ENCODE assay signal across 34 mouse cellular contexts in the genomic region with DNA sequence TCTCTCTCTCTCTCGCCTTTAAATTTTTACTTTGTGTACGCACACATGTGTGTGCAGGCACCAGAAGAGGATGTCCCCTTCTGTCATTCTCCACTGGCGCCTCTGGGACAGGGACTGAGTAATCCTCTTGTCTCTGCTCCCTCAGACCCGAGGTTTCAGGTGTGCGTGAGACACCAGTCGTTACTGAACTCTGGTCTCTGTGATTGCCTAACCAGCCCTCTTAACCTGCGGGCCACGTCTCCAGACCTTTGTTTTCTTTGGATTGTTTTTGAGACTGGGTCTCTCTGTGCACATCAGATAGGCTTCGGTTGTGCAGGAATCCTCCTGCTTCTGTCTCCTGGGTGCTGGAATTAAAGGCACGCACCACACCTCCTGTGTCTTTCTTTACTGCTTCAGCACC. TPM values are rescaled to one million over a fixed set of nuclear protein-coding genes. Genes with fewer than 3 reads are reported as not detected.
DNase-seq lines count a peak whose midpoint lies in the region; ATAC-seq and TF ChIP-seq lines count a peak whose summit lies in the region.
"Had no signal": no experiment of that assay in that cellular context is flagged by ENCODE, and none has a peak within 500 bp of the region (broad histone marks: within the 10 kb centered on the region; RNA-seq: fewer than 3 reads in every experiment).

No protein-coding gene starts in this region.

- DNase-seq in kidney, postnatal 0 days (ENCODE audit: low spot score): no peak
- DNase-seq in kidney, postnatal 10 days: no peak
- DNase-seq in embryonic facial prominence, embryonic 10.5 days (ENCODE audit: low spot score): no peak
- DNase-seq in testis, postnatal 14 days (ENCODE audit: low spot score): no peak
- DNase-seq: adrenal gland, adult 8-10 months; B cell, adult 2 months; cerebellum, adult 2 months; cerebellum, postnatal 14 days; gastrocnemius, postnatal 25 days; heart, adult 18-20 months; heart, postnatal 4 days; layer of hippocampus, postnatal 36 days; left cerebral cortex, postnatal 4 days; lung, postnatal 36 days; right cerebral cortex, postnatal 25 days; spleen, adult 18-20 months; thymus, adult 2 months; thymus, postnatal 36 days had no signal

- no peaks in the 10 kb centered on the region for H3K36me3 ChIP-seq in kidney, postnatal 0 days (ENCODE audit: insufficient read depth, low read length)
- H3K36me3 ChIP-seq in embryonic facial prominence, embryonic 10.5 days (replicated peaks): no peaks in the 10 kb centered on the region
- no peaks in the 10 kb centered on the region for H3K36me3 ChIP-seq in intestine, embryonic 15.5 days
- H3K36me3 ChIP-seq in liver, embryonic 15.5 days (replicated peaks): no peaks in the 10 kb centered on the region
- H3K36me3 ChIP-seq: embryonic facial prominence, embryonic 15.5 days; heart, embryonic 12.5 days; hindbrain, embryonic 15.5 days; limb, embryonic 15.5 days; lung, embryonic 15.5 days; midbrain, embryonic 12.5 days; neural tube, embryonic 13.5 days had no signal

- no peaks in the 10 kb centered on the region for H3K27me3 ChIP-seq in kidney, postnatal 0 days (ENCODE audit: insufficient read depth, low read length)
- H3K27me3 ChIP-seq in embryonic facial prominence, embryonic 10.5 days (replicated peaks; ENCODE audit: low read depth, poor library complexity, severe bottlenecking): peaks cover 9% of the 10 kb centered on the region; the same call in 1 of the 2 replicates
- H3K27me3 ChIP-seq in intestine, embryonic 15.5 days (replicated peaks): no peaks in the 10 kb centered on the region
- H3K27me3 ChIP-seq in liver, embryonic 15.5 days: no peaks in the 10 kb centered on the region
- H3K27me3 ChIP-seq: forebrain, embryonic 13.5 days; hindbrain, embryonic 15.5 days; limb, embryonic 15.5 days; lung, embryonic 15.5 days had no signal

- no peaks in the 10 kb centered on the region for H3K4me1 ChIP-seq in kidney, postnatal 0 days (replicated peaks; ENCODE audit: insufficient read depth, low read length)
- peaks cover 29% of the 10 kb centered on the region for H3K4me1 ChIP-seq in embryonic facial prominence, embryonic 10.5 days
- H3K4me1 ChIP-seq in intestine, embryonic 15.5 days (replicated peaks): 0 out of 2 replicates have a peak, but pooled peaks cover 10% of the 10 kb centered on the region
- no peaks in the 10 kb centered on the region for H3K4me1 ChIP-seq in liver, embryonic 15.5 days (replicated peaks)
- H3K4me1 ChIP-seq: embryonic facial prominence, embryonic 15.5 days; forebrain, embryonic 13.5 days; heart, embryonic 12.5 days; hindbrain, embryonic 15.5 days; limb, embryonic 15.5 days; lung, embryonic 15.5 days had no signal

- H3K4me3 ChIP-seq in kidney, postnatal 0 days (replicated peaks; ENCODE audit: low read depth, low read length): no peak overlapping the region
- H3K4me3 ChIP-seq in embryonic facial prominence, embryonic 10.5 days: no peak overlapping the region
- H3K4me3 ChIP-seq in intestine, embryonic 15.5 days (replicated peaks): no peak overlapping the region
- no peak overlapping the region for H3K4me3 ChIP-seq in liver, embryonic 15.5 days (replicated peaks)
- H3K4me3 ChIP-seq: embryonic facial prominence, embryonic 15.5 days; forebrain, embryonic 13.5 days; heart, embryonic 12.5 days; hindbrain, embryonic 15.5 days; limb, embryonic 15.5 days; lung, embryonic 15.5 days; midbrain, embryonic 12.5 days; neural tube, embryonic 13.5 days had no signal

- 58% methylated on average over 10 of the region's 10 CpGs for WGBS in kidney, postnatal 0 days
- WGBS in embryonic facial prominence, embryonic 10.5 days: 70% methylated on average over 10 of the region's 10 CpGs
- WGBS in intestine, embryonic 15.5 days: 63% methylated on average over 10 of the region's 10 CpGs
- WGBS in liver, embryonic 15.5 days (ENCODE audit: insufficient replicate concordance): 50% methylated on average over 10 of the region's 10 CpGs

- no peak overlapping the region for H3K4me2 ChIP-seq in kidney, postnatal 0 days (ENCODE audit: low read length)
- no peak overlapping the region for H3K4me2 ChIP-seq in intestine, embryonic 15.5 days (replicated peaks)
- no peak overlapping the region for H3K4me2 ChIP-seq in liver, embryonic 15.5 days
- H3K4me2 ChIP-seq: embryonic facial prominence, embryonic 15.5 days; forebrain, embryonic 13.5 days; heart, embryonic 12.5 days; hindbrain, embryonic 15.5 days; limb, embryonic 15.5 days; lung, embryonic 15.5 days; midbrain, embryonic 12.5 days; neural tube, embryonic 13.5 days had no signal

- H3K9me3 ChIP-seq in kidney, postnatal 0 days (replicated peaks; ENCODE audit: low read length): no peaks in the 10 kb centered on the region
- no peaks in the 10 kb centered on the region for H3K9me3 ChIP-seq in embryonic facial prominence, embryonic 10.5 days
- no peaks in the 10 kb centered on the region for H3K9me3 ChIP-seq in intestine, embryonic 15.5 days
- H3K9me3 ChIP-seq in liver, embryonic 15.5 days (replicated peaks): no peaks in the 10 kb centered on the region
- H3K9me3 ChIP-seq: embryonic facial prominence, embryonic 15.5 days; forebrain, embryonic 13.5 days; heart, embryonic 12.5 days; hindbrain, embryonic 15.5 days; limb, embryonic 15.5 days; lung, embryonic 15.5 days; midbrain, embryonic 12.5 days; neural tube, embryonic 13.5 days had no signal

- ATAC-seq in kidney, postnatal 0 days (replicated peaks; ENCODE audit: low FRiP score, low read depth): no peak
- peak; percentile 49; the same call in 1 of the 2 replicates for ATAC-seq in intestine, embryonic 15.5 days
- ATAC-seq in liver, embryonic 15.5 days (ENCODE audit: insufficient read depth): 0 out of 2 replicates have a peak, but pooled peaks have one; percentile 20
- ATAC-seq in CD4-positive, CD25-positive, alpha-beta regulatory T cell, adult 4 months: no peak
- ATAC-seq: activated CD4-positive, CD25-positive, alpha-beta regulatory T cell, adult 4 months; forebrain, embryonic 13.5 days; inflammation-experienced regulatory T-cells, adult 6 months had no signal

- no peak overlapping the region for H3K9ac ChIP-seq in kidney, postnatal 0 days (ENCODE audit: low read depth, low read length)
- no peak overlapping the region for H3K9ac ChIP-seq in intestine, embryonic 15.5 days
- H3K9ac ChIP-seq in liver, embryonic 15.5 days: no peak overlapping the region
- H3K9ac ChIP-seq: embryonic facial prominence, embryonic 15.5 days; forebrain, embryonic 13.5 days; heart, embryonic 12.5 days; hindbrain, embryonic 15.5 days; limb, embryonic 15.5 days; lung, embryonic 15.5 days; midbrain, embryonic 12.5 days; neural tube, embryonic 13.5 days had no signal

- H3K27ac ChIP-seq in kidney, postnatal 0 days: peak overlapping the region; percentile 0; the same call in 1 of the 2 replicates
- peak overlapping the region; percentile 30; the same call in 1 of the 2 replicates for H3K27ac ChIP-seq in embryonic facial prominence, embryonic 10.5 days (replicated peaks)
- H3K27ac ChIP-seq in intestine, embryonic 15.5 days: no peak overlapping the region
- H3K27ac ChIP-seq in liver, embryonic 15.5 days (replicated peaks): 0 out of 2 replicates have a peak overlapping the region, but pooled peaks have one; percentile 45
- H3K27ac ChIP-seq: embryonic facial prominence, embryonic 15.5 days; forebrain, embryonic 13.5 days; hindbrain, embryonic 15.5 days; limb, embryonic 15.5 days; lung, embryonic 15.5 days; midbrain, embryonic 12.5 days; neural tube, embryonic 13.5 days had no signal

- no peak for TF ChIP-seq CTCF in kidney, postnatal 0 days (IDR thresholded peaks at IDR 0.05; ENCODE audit: low read depth)

RNA-seq across cellular contexts. Expression of a gene that starts 31.5 kb away (rescaled TPM):
- polyA plus RNA-seq in kidney, postnatal 0 days (2015; fragmentation: Nextera tagmentation; extraction: Ambion mirVana): 0.61 and 0.94 TPM in 2 replicates
- 0.92 and 1.2 TPM in 2 replicates for polyA plus RNA-seq in embryonic facial prominence, embryonic 10.5 days (2016; fragmentation: Nextera tagmentation; extraction: Ambion mirVana)
- polyA plus RNA-seq in intestine, embryonic 15.5 days (2015; fragmentation: Nextera tagmentation; extraction: Ambion mirVana): 6.0 and 7.0 TPM in 2 replicates
- 7.0 and 7.2 TPM in 2 replicates for polyA plus RNA-seq in liver, embryonic 15.5 days (2015; fragmentation: Nextera tagmentation; extraction: Ambion mirVana)
- polyA plus RNA-seq in CD4-positive, CD25-positive, alpha-beta regulatory T cell, adult 4 months (2017; shearing (Covaris generic)): 1 to 10 TPM; 5.1 to 8.0 TPM

RNA-seq across cellular contexts. Expression of a gene that starts 37.0 kb away (rescaled TPM):
- polyA plus RNA-seq in kidney, postnatal 0 days (2015; fragmentation: Nextera tagmentation; extraction: Ambion mirVana): 105 and 113 TPM in 2 replicates
- 91.9 and 96.9 TPM in 2 replicates for polyA plus RNA-seq in embryonic facial prominence, embryonic 10.5 days (2016; fragmentation: Nextera tagmentation; extraction: Ambion mirVana)
- polyA plus RNA-seq in intestine, embryonic 15.5 days (2015; fragmentation: Nextera tagmentation; extraction: Ambion mirVana): 61.6 and 81.4 TPM in 2 replicates
- 21.9 and 29.2 TPM in 2 replicates for polyA plus RNA-seq in liver, embryonic 15.5 days (2015; fragmentation: Nextera tagmentation; extraction: Ambion mirVana)
- polyA plus RNA-seq in CD4-positive, CD25-positive, alpha-beta regulatory T cell, adult 4 months (2017; shearing (Covaris generic)): 10 to 100 TPM; 40.0 to 52.4 TPM

RNA-seq across cellular contexts. Expression of a gene that starts 37.8 kb away (rescaled TPM):
- polyA plus RNA-seq in kidney, postnatal 0 days (2015; fragmentation: Nextera tagmentation; extraction: Ambion mirVana): 7.4 TPM in 2 replicates
- not detected in 2 replicates for polyA plus RNA-seq in embryonic facial prominence, embryonic 10.5 days (2016; fragmentation: Nextera tagmentation; extraction: Ambion mirVana)
- not detected in 2 replicates for polyA plus RNA-seq in intestine, embryonic 15.5 days (2015; fragmentation: Nextera tagmentation; extraction: Ambion mirVana)
- not detected in 2 replicates for polyA plus RNA-seq in liver, embryonic 15.5 days (2015; fragmentation: Nextera tagmentation; extraction: Ambion mirVana)
- polyA plus RNA-seq in CD4-positive, CD25-positive, alpha-beta regulatory T cell, adult 4 months (2017; shearing (Covaris generic)): not detected
- polyA plus RNA-seq: heart, embryonic 12.5 days; heart, postnatal 0 days; inflammation-experienced regulatory T-cells, adult 6 months; large intestine, adult 2 months; limb, embryonic 15.5 days; lung, embryonic 15.5 days; neural tube, embryonic 13.5 days; stomach, embryonic 16.5 days had no signal

Comparison
In these comparisons a context has a peak if more than half of its experiments do, and no peak if none do; other contexts are left out.
1. ATAC-seq: peak in intestine, embryonic 15.5 days (single experiment) and liver, embryonic 15.5 days (single experiment); none in kidney, postnatal 0 days (single experiment) and CD4-positive, CD25-positive, alpha-beta regulatory T cell, adult 4 months (single experiment).